Mouse (Mus musculus) heart, embryonic 16.5 days (tissue): ENCODE data around the gene Stk32b. TPM values are rescaled to one million over a fixed set of nuclear protein-coding genes. Genes with fewer than 3 reads are reported as not detected.
A peak's percentile ranks its signal among the peaks of the same experiment; 100 is the strongest.

Experiments
- ATAC-seq: fragments of 200-750 bp; cut with Nextera tagmentation; replicated peaks from 2 replicates; pipeline ENCODE4 v1.8.0; 2017; ENCODE audit warnings: moderate number of reproducible peaks; ENCODE audit not compliant: insufficient read depth, low FRiP score; ENCODE audit errors: extremely low read depth
- H3K27ac ChIP-seq: fragments of 300-500 bp; sonication (generic); 2 replicates; pipeline ENCODE4 v1.5.1; 2014; ENCODE audit warnings: mild to moderate bottlenecking, low read length, control low read depth, moderate library complexity
- H3K27me3 ChIP-seq: fragments of 300-500 bp; sonication (generic); 2 replicates; pipeline ENCODE4 v1.6.1; 2014; ENCODE audit warnings: low read length, mixed read lengths; ENCODE audit not compliant: control insufficient read depth, insufficient read depth
- H3K36me3 ChIP-seq: fragments of 300-500 bp; sonication (generic); 2 replicates; pipeline ENCODE4 v1.6.1; 2014; ENCODE audit not compliant: control insufficient read depth, insufficient read depth
- H3K4me1 ChIP-seq: fragments of 300-500 bp; sonication (generic); 2 replicates; pipeline ENCODE4 v1.6.1; 2014; ENCODE audit warnings: low read length, mixed read lengths; ENCODE audit not compliant: control insufficient read depth, insufficient read depth
- H3K4me2 ChIP-seq: fragments of 300-500 bp; sonication (generic); 2 replicates; pipeline ENCODE4 v1.6.1; 2014; ENCODE audit warnings: low read depth, mild to moderate bottlenecking, control low read depth, low read length
- H3K4me3 ChIP-seq: fragments of 300-500 bp; sonication (generic); 2 replicates; pipeline ENCODE4 v1.5.1; 2014; ENCODE audit warnings: mild to moderate bottlenecking, control low read depth, low read length
- H3K9ac ChIP-seq: fragments of 300-500 bp; sonication (generic); 2 replicates; pipeline ENCODE4 v1.6.1; 2014; ENCODE audit warnings: low read length, control low read depth
- H3K9me3 ChIP-seq: fragments of 300-500 bp; sonication (generic); replicated peaks from 2 replicates; pipeline ENCODE4 v1.6.1; 2016; ENCODE audit warnings: low read length; ENCODE audit not compliant: control insufficient read depth
- WGBS: fragments of 180-500 bp; shearing (Covaris S2); extraction: QIAGEN DNeasy Blood & Tissue Kit; methylation state at CpG from one replicate; pipeline ENCODE4 v1.1.7; 2014; 5-methylcytosine and 5-hydroxymethylcytosine counted together
- polyA plus RNA-seq: library from polyadenylated mRNA; unstranded; fragments of >200 nt; fragmentation: Nextera tagmentation; extraction: Ambion mirVana; gene quantifications from 2 replicates; pipeline ENCODE4 v1.2.1, GENCODE M21; 2015

Gene Stk32b
- polyA plus RNA-seq, 1 experiment from 2014 or later, result 0.79 TPM

- 77% methylated on average over 7 of the region's 7 CpGs for WGBS
Observed at GRCm38 (mm10) chr5:37644082-37644481, 72.9 kb downstream of the Stk32b start.

GRCm38 (mm10) chr5:37642486-37642885, 74.5 kb downstream of the Stk32b start:
- H3K4me2 ChIP-seq, result no peak overlapping the region
- no peak for ATAC-seq
- WGBS, result 77% methylated on average over 7 of the region's 7 CpGs
- H3K36me3 ChIP-seq, result no peaks in the 10 kb centered on the region
- H3K27ac ChIP-seq, result no peak overlapping the region
- H3K9me3 ChIP-seq, result no peaks in the 10 kb centered on the region; the same call in 1 of the 2 replicates
- no peak overlapping the region for H3K9ac ChIP-seq
- H3K4me3 ChIP-seq, result no peak overlapping the region
- H3K4me1 ChIP-seq, result no peaks in the 10 kb centered on the region
- H3K27me3 ChIP-seq, result no peaks in the 10 kb centered on the region

More at GRCm38 (mm10) chr5:37644082-37644481, 72.9 kb downstream of the Stk32b start:
- no peak for ATAC-seq
- Histone ChIP-seq H3K9ac (no peak overlapping the region), H3K27ac (no peak overlapping the region), H3K9me3 (no peaks in the 10 kb centered on the region; the same call in 1 of the 2 replicates), H3K4me1 (no peaks in the 10 kb centered on the region), H3K4me3 (no peak overlapping the region), H3K36me3 (no peaks in the 10 kb centered on the region), H3K27me3 (no peaks in the 10 kb centered on the region), H3K4me2 (no peak overlapping the region)

GRCm38 (mm10) chr5:37634791-37635190, 82.2 kb downstream of the Stk32b start:
- Histone ChIP-seq H3K4me2 (no peak overlapping the region), H3K36me3 (no peaks in the 10 kb centered on the region), H3K9ac (no peak overlapping the region), H3K27ac (no peak overlapping the region), H3K4me1 (no peaks in the 10 kb centered on the region), H3K9me3 (peaks cover 5% of the 10 kb centered on the region; the same call in 1 of the 2 replicates), H3K4me3 (no peak overlapping the region), H3K27me3 (no peaks in the 10 kb centered on the region)
- WGBS, result 62% methylated on average over 2 of the region's 2 CpGs
- no peak for ATAC-seq

GRCm38 (mm10) chr5:37627437-37628163, 89.4 kb downstream of the Stk32b start:
- no peaks in the 10 kb centered on the region for H3K36me3 ChIP-seq
- ATAC-seq, result no peak
- no peak overlapping the region for H3K4me2 ChIP-seq
- no peak overlapping the region for H3K27ac ChIP-seq
- H3K4me3 ChIP-seq, result no peak overlapping the region
- H3K9me3 ChIP-seq, result peaks cover 5% of the 10 kb centered on the region; the same call in 1 of the 2 replicates
- H3K27me3 ChIP-seq, result no peaks in the 10 kb centered on the region
- H3K9ac ChIP-seq, result no peak overlapping the region
- H3K4me1 ChIP-seq, result no peaks in the 10 kb centered on the region
- 84% methylated on average over 8 of the region's 8 CpGs for WGBS

- H3K36me3 ChIP-seq, result no peaks in the 10 kb centered on the region
- no peaks in the 10 kb centered on the region for H3K4me1 ChIP-seq
- no peak overlapping the region for H3K4me3 ChIP-seq
- H3K27ac ChIP-seq, result no peak overlapping the region
- H3K27me3 ChIP-seq, result no peaks in the 10 kb centered on the region
- no peak for ATAC-seq
- 69% methylated on average over 1 of the region's 1 CpGs for WGBS
- no peak overlapping the region for H3K4me2 ChIP-seq
- no peak overlapping the region for H3K9ac ChIP-seq
- no peaks in the 10 kb centered on the region for H3K9me3 ChIP-seq
Observed at GRCm38 (mm10) chr5:37611874-37612273, 105.1 kb downstream of the Stk32b start.

GRCm38 (mm10) chr5:37599566-37599965, 117.4 kb downstream of the Stk32b start:
- Histone ChIP-seq H3K27ac (no peak overlapping the region), H3K9ac (no peak overlapping the region), H3K4me1 (no peaks in the 10 kb centered on the region), H3K9me3 (0 out of 2 replicates have a peak, but pooled peaks cover 3% of the 10 kb centered on the region), H3K36me3 (no peaks in the 10 kb centered on the region), H3K4me3 (no peak overlapping the region), H3K4me2 (no peak overlapping the region), H3K27me3 (no peaks in the 10 kb centered on the region)
- ATAC-seq, result no peak
- WGBS, result 84% methylated on average over 1 of the region's 1 CpGs

- ATAC-seq, result no peak
- no peak overlapping the region for H3K9ac ChIP-seq
- 85% methylated on average over 4 of the region's 4 CpGs for WGBS
Observed at GRCm38 (mm10) chr5:37598271-37598670, 118.7 kb downstream of the Stk32b start.

GRCm38 (mm10) chr5:37592411-37592810, 124.6 kb downstream of the Stk32b start:
- Histone ChIP-seq H3K4me1 (peaks cover 8% of the 10 kb centered on the region), H3K9me3 (no peaks in the 10 kb centered on the region), H3K27ac (no peak overlapping the region), H3K4me3 (no peak overlapping the region), H3K36me3 (no peaks in the 10 kb centered on the region), H3K9ac (no peak overlapping the region), H3K4me2 (no peak overlapping the region), H3K27me3 (no peaks in the 10 kb centered on the region)
- 70% methylated on average over 5 of the region's 5 CpGs for WGBS
- no peak for ATAC-seq

More at GRCm38 (mm10) chr5:37598271-37598670, 118.7 kb downstream of the Stk32b start:
- Histone ChIP-seq H3K4me2 (no peak overlapping the region), H3K4me1 (no peaks in the 10 kb centered on the region), H3K36me3 (no peaks in the 10 kb centered on the region), H3K4me3 (no peak overlapping the region), H3K27ac (no peak overlapping the region), H3K9me3 (0 out of 2 replicates have a peak, but pooled peaks cover 3% of the 10 kb centered on the region), H3K27me3 (no peaks in the 10 kb centered on the region)

- peak; percentile 55 for ATAC-seq
- H3K4me3 ChIP-seq, result no peak overlapping the region
- H3K4me1 ChIP-seq, result peaks cover 11% of the 10 kb centered on the region
- 31% methylated on average over 5 of the region's 5 CpGs for WGBS
- no peaks in the 10 kb centered on the region for H3K36me3 ChIP-seq
- H3K9me3 ChIP-seq, result no peaks in the 10 kb centered on the region
- no peaks in the 10 kb centered on the region for H3K27me3 ChIP-seq
- peak overlapping the region; percentile 12; the same call in 1 of the 2 replicates for H3K4me2 ChIP-seq
- H3K9ac ChIP-seq, result no peak overlapping the region
- peak overlapping the region; percentile 53 for H3K27ac ChIP-seq
Observed at GRCm38 (mm10) chr5:37587861-37588260, 129.1 kb downstream of the Stk32b start.
